Mouse (Mus musculus): Measurements from ENCODE around the gene Pak6.
"Not testable (repeated sequence)": the region's sequence is repeated elsewhere in the genome, so short reads cannot be mapped to it uniquely, and the experiment has no call there.

Gene Pak6

GRCm38 (mm10) chr2:118662902-118663803 lies at the start of gene Pak6:
Gene Pak6 (plus strand): TSS chr2:118663303.
- DNase-seq (ENCODE audit: low spot score in 2 of 2) = no peak

- no peak for DNase-seq (ENCODE audit: low spot score in 2 of 2)
Measured at GRCm38 (mm10) chr2:118618013-118618412, 45.1 kb upstream of the Pak6 start.

- DNase-seq (ENCODE audit: low spot score in 2 of 2) = no peak
Measured at GRCm38 (mm10) chr2:118620101-118620500, 43.0 kb upstream of the Pak6 start.

- no peak for DNase-seq (ENCODE audit: low spot score in 2 of 2)
Measured at GRCm38 (mm10) chr2:118620608-118621007, 42.5 kb upstream of the Pak6 start.

GRCm38 (mm10) chr2:118629276-118629675 lies 33.8 kb upstream of the Pak6 start:
- no peak for DNase-seq (ENCODE audit: low spot score in 2 of 2)

GRCm38 (mm10) chr2:118633441-118633840 lies 29.7 kb upstream of the Pak6 start:
- DNase-seq (ENCODE audit: low spot score in 2 of 2) = no peak

- no peak for DNase-seq (ENCODE audit: low spot score in 2 of 2)
Measured at GRCm38 (mm10) chr2:118637258-118637657, 25.8 kb upstream of the Pak6 start.

GRCm38 (mm10) chr2:118637888-118638526 lies 25.1 kb upstream of the Pak6 start:
- peak; percentile 60 to 65 for DNase-seq (ENCODE audit: low spot score in 2 of 2)

- no peak for DNase-seq (ENCODE audit: low spot score in 2 of 2)
Measured at GRCm38 (mm10) chr2:118638686-118639085, 24.4 kb upstream of the Pak6 start.

GRCm38 (mm10) chr2:118641147-118641546 lies 22.0 kb upstream of the Pak6 start:
- no peak for DNase-seq (ENCODE audit: low spot score in 2 of 2)

- DNase-seq (ENCODE audit: low spot score in 2 of 2) = no peak
Measured at GRCm38 (mm10) chr2:118642431-118642830, 20.7 kb upstream of the Pak6 start.

GRCm38 (mm10) chr2:118642942-118643341 lies 20.2 kb upstream of the Pak6 start:
- no peak for DNase-seq (ENCODE audit: low spot score in 2 of 2)

GRCm38 (mm10) chr2:118646665-118647064 lies 16.4 kb upstream of the Pak6 start:
- DNase-seq (ENCODE audit: low spot score in 2 of 2) = no peak

GRCm38 (mm10) chr2:118650697-118651096 lies 12.4 kb upstream of the Pak6 start:
- not testable (repeated sequence) for DNase-seq (ENCODE audit: low spot score in 2 of 2)

GRCm38 (mm10) chr2:118656688-118657281 lies 6.3 kb upstream of the Pak6 start:
- no peak for DNase-seq (ENCODE audit: low spot score in 2 of 2)

- peak; percentile 54 to 76 for DNase-seq (ENCODE audit: low spot score in 2 of 2)
Measured at GRCm38 (mm10) chr2:118658457-118658856, 4.6 kb upstream of the Pak6 start.

- peak; percentile 52 to 59 for DNase-seq (ENCODE audit: low spot score in 2 of 2)
Measured at GRCm38 (mm10) chr2:118659077-118659476, 4.0 kb upstream of the Pak6 start.

- DNase-seq (ENCODE audit: low spot score in 2 of 2) = no peak
Measured at GRCm38 (mm10) chr2:118659493-118659892, 3.6 kb upstream of the Pak6 start.

- DNase-seq (ENCODE audit: low spot score in 2 of 2) = no peak
Measured at GRCm38 (mm10) chr2:118659998-118660452, 3.1 kb upstream of the Pak6 start.

- no peak for DNase-seq (ENCODE audit: low spot score in 2 of 2)
Measured at GRCm38 (mm10) chr2:118661891-118662290, 1.2 kb upstream of the Pak6 start.

GRCm38 (mm10) chr2:118663804-118664766 lies 982 bp downstream of the Pak6 start:
- peak; percentile 76 to 84 for DNase-seq (ENCODE audit: low spot score in 2 of 2)
